7 mouse cellular contexts compared by ENCODE assay signal in genomic region chr7:89477294-89477999, GRCm38 (mm10). TPM values are rescaled to one million over a fixed set of nuclear protein-coding genes. Genes with fewer than 3 reads are reported as not detected.
DNase-seq lines count a peak whose midpoint lies in the region; ATAC-seq and TF ChIP-seq lines count a peak whose summit lies in the region.

No protein-coding gene starts in this region.

- H3K36me3 ChIP-seq in forebrain, postnatal 0 days (ENCODE audit: insufficient read depth): no peaks in the 10 kb centered on the region
- H3K36me3 ChIP-seq in kidney, embryonic 16.5 days (ENCODE audit: insufficient read depth, low read length): no peaks in the 10 kb centered on the region
- no peaks in the 10 kb centered on the region for H3K36me3 ChIP-seq in stomach, embryonic 14.5 days (ENCODE audit: control insufficient read depth, insufficient read depth, low read length)

- no peaks in the 10 kb centered on the region for H3K9me3 ChIP-seq in forebrain, postnatal 0 days (ENCODE audit: low read length)
- H3K9me3 ChIP-seq in kidney, embryonic 16.5 days (ENCODE audit: low read length): no peaks in the 10 kb centered on the region
- H3K9me3 ChIP-seq in stomach, embryonic 14.5 days (ENCODE audit: control insufficient read depth, low read depth, low read length): no peaks in the 10 kb centered on the region

- 3% methylated on average over 1 of the region's 1 CpGs for WGBS in forebrain, postnatal 0 days
- 3% methylated on average over 1 of the region's 1 CpGs for WGBS in kidney, embryonic 16.5 days
- WGBS in stomach, embryonic 14.5 days: 4% methylated on average over 1 of the region's 1 CpGs

- H3K4me3 ChIP-seq in forebrain, postnatal 0 days (ENCODE audit: low read depth, low read length): no peak overlapping the region
- no peak overlapping the region for H3K4me3 ChIP-seq in kidney, embryonic 16.5 days (ENCODE audit: low read length)
- no peak overlapping the region for H3K4me3 ChIP-seq in stomach, embryonic 14.5 days (ENCODE audit: low read depth, low read length)

- H3K4me2 ChIP-seq in forebrain, postnatal 0 days (ENCODE audit: low read depth): no peak overlapping the region
- no peak overlapping the region for H3K4me2 ChIP-seq in kidney, embryonic 16.5 days (replicated peaks; ENCODE audit: low read depth, low read length)
- H3K4me2 ChIP-seq in stomach, embryonic 14.5 days (replicated peaks; ENCODE audit: low read depth, low read length): no peak overlapping the region

- peak; percentile 84 for TF ChIP-seq CTCF in forebrain, postnatal 0 days (IDR thresholded peaks at IDR 0.05; ENCODE audit: low read depth)

- no peaks in the 10 kb centered on the region for H3K4me1 ChIP-seq in forebrain, postnatal 0 days (ENCODE audit: insufficient read depth)
- H3K4me1 ChIP-seq in kidney, embryonic 16.5 days (ENCODE audit: insufficient read depth, low read length): peaks cover 3% of the 10 kb centered on the region; the same call in 1 of the 2 replicates
- H3K4me1 ChIP-seq in stomach, embryonic 14.5 days (ENCODE audit: control insufficient read depth, insufficient read depth, low read length): 0 out of 2 replicates have a peak, but pooled peaks cover 4% of the 10 kb centered on the region

- ATAC-seq in forebrain, postnatal 0 days: peak; percentile 86
- ATAC-seq in kidney, embryonic 16.5 days (ENCODE audit: low FRiP score, low TSS enrichment): peak; percentile 75
- ATAC-seq in stomach, embryonic 14.5 days (ENCODE audit: insufficient number of reproducible peaks, insufficient read depth, low FRiP score, low read depth): peak; percentile 73

- no peak overlapping the region for H3K27ac ChIP-seq in forebrain, postnatal 0 days (ENCODE audit: low read depth, low read length)
- H3K27ac ChIP-seq in kidney, embryonic 16.5 days (ENCODE audit: low read length): no peak overlapping the region
- no peak overlapping the region for H3K27ac ChIP-seq in stomach, embryonic 14.5 days (ENCODE audit: low read length)

- H3K9ac ChIP-seq in forebrain, postnatal 0 days: no peak overlapping the region
- H3K9ac ChIP-seq in kidney, embryonic 16.5 days (replicated peaks; ENCODE audit: low read length): no peak overlapping the region
- no peak overlapping the region for H3K9ac ChIP-seq in stomach, embryonic 14.5 days (replicated peaks; ENCODE audit: low read depth, low read length)

- peak; percentile 18 for DNase-seq in thymus, postnatal 14 days
- no peak for DNase-seq in thymus, postnatal 25 days
- peak; percentile 27 for DNase-seq in c-Kit-positive CD71-positive TER-119-negative erythroid progenitor cells, embryonic 14.5 days (ENCODE audit: low read depth)
- peak; percentile 85 for DNase-seq in forebrain, postnatal 0 days
- peak; percentile 65 for DNase-seq in lung, postnatal 25 days (ENCODE audit: low spot score)

- H3K27me3 ChIP-seq in forebrain, postnatal 0 days (ENCODE audit: insufficient read depth, low read length): no peaks in the 10 kb centered on the region
- H3K27me3 ChIP-seq in kidney, embryonic 16.5 days (ENCODE audit: insufficient read depth, low read length): peaks cover 9% of the 10 kb centered on the region
- H3K27me3 ChIP-seq in stomach, embryonic 14.5 days (ENCODE audit: control insufficient read depth, insufficient read depth, low read length): no peaks in the 10 kb centered on the region

RNA-seq across cellular contexts. Expression of gene Prss23, which starts 49.5 kb away (rescaled TPM):
- total RNA-seq in forebrain, postnatal 0 days (2014; rRNA removed): 9.0 and 18.1 TPM in 2 replicates
- 9.7 and 11.5 TPM in 2 replicates for polyA plus RNA-seq in forebrain, postnatal 0 days (2015; fragmentation: Nextera tagmentation; extraction: Ambion mirVana)
- polyA plus RNA-seq in kidney, embryonic 16.5 days (2015; fragmentation: Nextera tagmentation; extraction: Ambion mirVana): 93.2 and 105 TPM in 2 replicates
- 75.5 and 75.7 TPM in 2 replicates for polyA plus RNA-seq in stomach, embryonic 14.5 days (2014; fragmentation: Nextera tagmentation; extraction: Ambion mirVana)
